Mouse (Mus musculus): ENCODE results near the gene Mgat4e.

Gene Mgat4e

DNA sequence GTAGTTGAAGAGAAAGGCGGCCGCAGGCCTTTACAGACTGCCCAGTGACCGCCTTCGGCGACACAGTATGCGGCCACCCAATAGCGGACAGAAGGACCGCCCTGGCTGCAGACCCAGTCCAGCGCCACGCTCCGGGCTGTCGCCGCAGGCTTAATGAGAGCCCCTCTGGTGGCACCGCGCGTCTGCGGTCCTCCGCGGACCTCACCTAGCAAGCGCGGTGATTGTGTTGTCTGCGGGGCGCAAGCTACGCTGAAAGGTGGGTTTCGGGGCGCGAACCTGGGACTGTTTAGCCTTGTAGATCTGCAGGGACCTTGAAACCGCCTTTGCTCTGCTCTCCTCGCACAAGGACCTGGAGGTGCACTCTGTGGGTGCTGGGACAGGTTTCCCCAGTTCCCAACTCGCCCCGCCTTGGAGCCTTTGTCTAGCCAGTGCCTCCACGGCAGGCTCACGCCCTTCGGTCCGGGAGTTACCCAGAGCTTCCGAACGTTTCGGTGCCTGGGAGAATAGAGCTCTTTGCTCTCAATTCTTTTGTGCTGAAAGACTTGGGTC, 36.1 kb downstream of the Mgat4e start:
- no peak for DNase-seq (ENCODE audit: low spot score)

DNA sequence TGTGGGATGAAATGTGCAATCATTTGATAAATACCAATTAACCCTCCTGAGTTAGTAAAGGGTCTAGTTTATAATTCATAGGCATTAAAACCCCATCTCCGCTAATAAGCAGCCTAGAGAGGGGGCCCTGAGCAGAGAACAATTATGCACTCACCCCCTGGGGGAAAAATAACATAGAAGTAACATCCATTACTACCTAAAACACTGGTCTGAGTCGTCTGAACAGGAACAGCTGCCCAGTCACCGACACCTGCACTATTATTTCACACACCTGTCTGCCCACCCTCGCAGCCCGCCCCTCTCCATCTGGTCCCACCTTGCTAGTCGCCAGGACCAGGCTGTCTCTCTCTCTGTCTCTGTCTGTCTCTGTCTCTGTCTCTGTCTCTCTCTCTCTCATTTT, 36.9 kb downstream of the Mgat4e start:
- DNase-seq (ENCODE audit: low spot score): no peak

DNA sequence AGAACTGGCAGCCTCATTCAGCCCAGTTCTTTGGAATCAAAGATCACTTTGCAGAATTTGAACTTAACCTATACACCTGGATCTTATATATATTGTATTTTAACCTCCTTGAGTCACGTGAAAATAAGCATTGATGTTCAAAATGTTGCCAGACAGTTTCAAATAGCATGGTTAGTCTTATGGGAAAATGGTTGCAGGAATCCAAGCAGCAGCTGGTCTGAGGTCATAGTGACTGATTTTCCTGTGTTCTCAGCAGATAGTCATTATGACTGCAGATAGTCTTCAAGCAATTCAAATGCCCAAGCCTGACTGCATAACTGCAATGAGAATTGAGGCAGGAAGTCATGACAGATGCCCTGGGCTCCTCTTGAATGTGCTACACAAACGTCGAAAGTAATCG, 37.3 kb downstream of the Mgat4e start:
- no peak for DNase-seq (ENCODE audit: low spot score)

DNA sequence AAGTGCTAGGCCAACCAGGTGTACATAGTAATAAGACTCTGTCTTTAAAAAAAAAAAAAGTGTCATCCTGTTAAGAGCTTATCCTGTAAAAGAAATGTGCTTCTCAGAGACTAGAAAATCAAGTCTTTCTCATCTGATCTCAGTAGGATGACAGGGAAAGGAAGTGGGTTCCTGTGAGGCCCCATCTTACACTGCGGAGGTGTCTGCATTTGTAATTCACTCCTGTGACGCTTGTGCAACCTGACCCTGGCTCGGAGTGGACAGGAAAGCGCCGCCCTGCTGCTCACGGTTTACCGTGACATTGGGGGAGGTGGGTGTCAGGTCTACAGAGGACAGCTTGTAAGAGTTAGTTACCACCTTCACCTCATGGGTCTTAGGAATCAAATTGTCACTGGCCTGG, 39.5 kb downstream of the Mgat4e start:
- no peak for DNase-seq (ENCODE audit: low spot score)

DNA sequence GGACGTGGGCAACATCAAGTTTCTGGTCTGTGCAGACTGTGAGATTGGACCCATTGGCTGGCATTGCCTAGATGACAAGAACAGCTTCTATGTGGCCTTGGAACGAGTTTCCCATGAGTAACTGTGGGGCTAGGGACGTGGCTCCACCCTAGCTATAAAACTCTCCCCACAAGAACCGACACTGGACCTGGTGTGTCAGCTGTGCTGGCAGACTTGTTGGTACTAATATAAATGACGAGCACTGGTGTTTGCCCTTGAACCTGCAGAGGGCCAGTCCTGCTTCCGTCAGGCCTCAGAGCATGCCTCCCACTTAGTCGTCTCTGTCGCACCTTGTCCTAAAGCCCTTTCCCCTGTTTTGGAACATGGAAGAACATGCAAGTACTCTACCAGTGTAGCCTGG, 43.3 kb downstream of the Mgat4e start:
- no peak for DNase-seq (ENCODE audit: low spot score)

DNA sequence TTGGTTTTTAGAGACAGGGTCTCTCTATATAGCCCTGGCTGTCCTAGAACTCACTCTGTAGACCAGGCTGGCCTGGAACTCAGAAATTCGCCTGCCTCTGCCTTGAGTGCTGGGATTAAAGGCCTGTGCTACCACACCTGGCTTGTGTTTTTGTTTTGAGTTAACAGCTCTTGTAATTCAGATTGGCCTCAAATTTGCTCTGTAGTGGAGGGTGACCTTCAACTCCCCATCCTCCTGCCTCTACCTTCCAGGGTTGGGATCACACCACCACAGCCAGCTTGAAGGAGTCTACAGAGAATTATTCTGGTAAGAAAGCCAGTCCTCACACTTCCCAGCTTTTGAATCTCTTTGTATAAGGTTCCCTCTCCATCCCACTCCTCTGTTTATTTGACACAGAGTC, 48.6 kb downstream of the Mgat4e start:
- DNase-seq (ENCODE audit: low spot score): no peak

DNA sequence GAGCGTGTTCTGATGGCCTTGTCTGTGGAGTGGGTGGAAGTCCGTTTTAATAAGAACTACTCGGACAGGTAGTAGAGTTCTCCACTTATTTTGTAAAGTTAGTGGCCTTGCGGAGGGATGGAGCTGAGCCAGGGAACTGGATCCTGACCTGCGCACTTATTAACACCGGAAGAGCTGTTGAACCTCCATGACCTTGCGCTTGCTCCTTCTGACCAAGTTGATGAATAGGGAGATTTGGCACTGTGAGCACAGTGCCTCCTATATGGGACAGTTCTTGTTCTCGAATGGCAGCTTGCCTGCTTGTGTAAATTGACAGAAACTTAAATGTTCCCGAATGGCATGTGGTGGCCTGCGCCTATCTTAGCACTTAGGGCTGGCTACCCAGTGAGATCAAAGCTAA, 53.5 kb downstream of the Mgat4e start:
- DNase-seq (ENCODE audit: low spot score): no peak

DNA sequence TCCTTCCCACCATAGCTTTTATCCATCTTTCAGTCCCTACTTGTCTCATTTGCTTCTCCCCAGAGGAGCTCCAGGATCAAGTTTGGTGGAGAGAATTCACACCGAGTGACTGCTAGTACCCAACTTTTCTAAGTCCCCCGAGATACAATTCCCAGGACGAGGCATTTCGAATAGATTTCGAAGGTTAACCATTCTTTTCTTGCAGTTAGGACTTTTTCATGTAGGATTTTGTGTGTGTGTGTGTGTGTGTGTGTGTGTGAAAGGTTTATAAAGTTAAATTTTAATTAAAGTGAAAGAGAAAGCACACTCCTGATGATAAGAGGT, 54.3 kb downstream of the Mgat4e start:
- DNase-seq (ENCODE audit: low spot score): no peak

DNA sequence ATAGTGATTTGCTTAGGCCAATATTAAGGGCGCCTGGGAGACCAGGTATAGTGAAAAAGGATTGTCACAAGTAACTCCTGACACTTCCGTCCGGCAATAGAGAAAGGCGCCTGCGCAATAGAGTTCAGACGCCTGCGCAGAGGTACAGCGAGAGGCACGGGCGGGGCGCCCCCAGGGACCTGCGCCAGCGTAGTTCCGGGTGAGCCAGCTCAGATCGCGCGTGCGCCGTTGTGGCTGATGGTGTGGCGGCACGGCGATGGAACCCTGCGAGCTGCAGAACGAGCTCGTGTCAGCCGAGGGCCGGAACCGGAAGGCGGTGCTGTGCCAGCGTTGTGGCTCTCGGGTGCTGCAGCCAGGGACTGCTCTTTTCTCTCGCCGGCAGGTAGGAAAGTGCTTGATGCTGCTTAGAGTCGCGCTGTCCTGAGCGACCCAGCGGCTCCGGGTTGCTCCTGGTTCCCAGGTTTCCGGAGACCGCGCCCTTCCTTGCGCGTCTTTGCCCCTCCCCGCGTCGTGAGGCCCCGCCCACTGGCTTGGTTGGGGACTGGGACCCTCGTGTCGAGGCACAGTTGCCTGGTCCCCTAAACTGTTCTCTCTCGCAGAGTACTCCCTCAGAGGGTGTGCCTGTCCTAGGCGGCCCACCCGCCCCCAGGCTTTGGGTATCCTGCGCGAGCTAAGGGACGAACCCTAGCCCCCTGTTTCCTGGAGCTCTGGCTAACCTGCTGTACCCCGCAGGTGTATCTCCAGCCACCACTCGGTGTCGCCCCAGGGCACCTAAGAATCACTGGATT, 54.9 kb downstream of the Mgat4e start, which contains the start of gene Rabif:
Rabif (plus strand) TSS at position 221 of the 788 bp plus-strand sequence.
- DNase-seq (ENCODE audit: low spot score): peak; percentile 98

DNA sequence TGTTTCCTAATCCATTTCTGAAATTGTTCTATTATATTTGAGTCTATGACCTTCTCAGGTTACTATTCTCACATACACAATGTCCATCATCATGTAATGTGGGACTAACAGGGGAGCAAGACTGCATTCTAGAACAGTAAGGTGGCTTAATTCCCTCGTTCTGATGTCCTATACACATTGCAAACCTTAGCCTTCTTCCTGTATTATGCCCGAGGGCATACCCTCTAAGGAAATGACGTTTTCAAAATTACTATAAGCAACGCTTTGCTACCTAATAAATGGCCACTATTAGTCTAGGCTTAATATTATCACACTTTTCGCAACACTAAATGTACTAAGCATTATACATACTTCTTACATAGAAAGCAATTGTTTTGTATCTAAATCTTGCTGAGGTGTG, 55.5 kb downstream of the Mgat4e start:
- DNase-seq (ENCODE audit: low spot score): no peak

DNA sequence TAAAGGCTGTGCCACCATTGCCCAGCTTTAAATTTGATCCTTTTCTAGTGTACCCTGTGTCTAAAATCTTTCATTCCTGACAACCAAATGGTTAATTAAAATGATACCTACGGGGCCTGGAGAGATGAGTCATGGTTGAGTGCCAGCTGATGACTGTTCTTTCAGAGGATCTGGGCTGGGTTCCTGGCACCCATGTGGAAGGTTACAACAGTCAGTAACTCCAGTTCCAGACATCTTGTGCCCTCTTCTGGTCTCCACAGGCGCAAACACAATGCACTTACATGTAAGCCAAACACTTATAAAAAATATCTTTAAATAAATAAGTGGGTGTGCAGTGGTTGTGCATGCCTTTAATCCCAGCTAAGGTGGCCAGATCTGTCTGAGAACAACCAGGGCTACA, 56.0 kb downstream of the Mgat4e start:
- DNase-seq (ENCODE audit: low spot score): no peak

DNA sequence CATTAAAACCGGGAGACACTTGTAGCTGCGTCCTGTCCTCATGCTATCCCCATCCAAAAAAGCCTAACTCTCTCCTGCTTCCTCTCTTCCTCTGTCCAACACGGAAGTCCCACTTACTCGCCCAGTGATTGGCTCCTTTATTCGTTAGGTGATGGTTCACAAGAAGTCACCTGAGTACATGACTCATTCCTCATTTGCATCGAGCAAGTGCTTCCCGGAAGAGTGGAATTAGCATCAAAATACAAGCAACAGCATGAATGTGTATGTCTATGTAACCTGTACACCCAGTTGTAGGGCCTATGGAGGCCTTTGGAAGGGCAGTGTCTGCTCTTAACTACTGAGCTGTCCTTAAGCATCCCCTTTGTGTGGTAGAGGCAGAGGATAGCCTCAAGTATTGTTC, 57.2 kb downstream of the Mgat4e start:
- DNase-seq (ENCODE audit: low spot score): no peak

Measured in layer of hippocampus, adult 11-12 months (tissue).